Mouse (Mus musculus): ENCODE measurements around the gene Defa36.
"Not testable (repeated sequence)": the region's sequence is repeated elsewhere in the genome, so short reads cannot be mapped to it uniquely, and the experiment has no call there.

Defa36 gene

GRCm38 (mm10) chr8:21427111-21427510 is at the start of gene Defa36:
Gene Defa36, plus strand, starts transcription at chr8:21427411.
- DNase-seq (ENCODE audit: low read depth), result not testable (repeated sequence)

DNA sequence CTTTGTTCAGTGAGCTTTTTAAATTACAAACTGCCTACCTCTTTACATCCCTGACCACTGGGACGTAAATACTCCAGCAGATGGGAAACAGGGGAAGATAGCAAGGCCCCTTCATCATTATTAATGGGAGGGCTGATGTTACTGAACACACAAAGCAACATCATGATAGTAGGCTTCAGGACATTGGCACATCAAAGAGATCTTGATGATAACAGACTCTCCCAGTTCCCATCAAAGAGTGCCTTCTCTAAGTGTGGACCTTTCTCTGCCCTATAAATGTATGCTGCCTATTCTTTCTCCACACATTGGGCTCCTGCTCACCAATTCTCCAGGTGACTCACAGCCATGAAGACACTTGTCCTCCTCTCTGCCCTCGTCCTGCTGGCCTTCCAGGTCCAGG is 49.0 kb upstream of the Defa36 start, which contains the start of gene Defa2:
TSS of gene Defa2 (plus strand) at position 301 of the 400 bp plus-strand sequence.
- not testable (repeated sequence) for DNase-seq (ENCODE audit: low read depth)

DNA sequence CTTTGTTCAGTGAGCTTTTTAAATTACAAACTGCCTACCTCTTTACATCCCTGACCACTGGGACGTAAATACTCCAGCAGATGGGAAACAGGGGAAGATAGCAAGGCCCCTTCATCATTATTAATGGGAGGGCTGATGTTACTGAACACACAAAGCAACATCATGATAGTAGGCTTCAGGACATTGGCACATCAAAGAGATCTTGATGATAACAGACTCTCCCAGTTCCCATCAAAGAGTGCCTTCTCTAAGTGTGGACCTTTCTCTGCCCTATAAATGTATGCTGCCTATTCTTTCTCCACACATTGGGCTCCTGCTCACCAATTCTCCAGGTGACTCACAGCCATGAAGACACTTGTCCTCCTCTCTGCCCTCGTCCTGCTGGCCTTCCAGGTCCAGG is 35.7 kb upstream of the Defa36 start, which contains the start of gene Defa33:
TSS of gene Defa33 (plus strand) at position 301 of the 400 bp plus-strand sequence.
- DNase-seq (ENCODE audit: low read depth), result not testable (repeated sequence)

DNA sequence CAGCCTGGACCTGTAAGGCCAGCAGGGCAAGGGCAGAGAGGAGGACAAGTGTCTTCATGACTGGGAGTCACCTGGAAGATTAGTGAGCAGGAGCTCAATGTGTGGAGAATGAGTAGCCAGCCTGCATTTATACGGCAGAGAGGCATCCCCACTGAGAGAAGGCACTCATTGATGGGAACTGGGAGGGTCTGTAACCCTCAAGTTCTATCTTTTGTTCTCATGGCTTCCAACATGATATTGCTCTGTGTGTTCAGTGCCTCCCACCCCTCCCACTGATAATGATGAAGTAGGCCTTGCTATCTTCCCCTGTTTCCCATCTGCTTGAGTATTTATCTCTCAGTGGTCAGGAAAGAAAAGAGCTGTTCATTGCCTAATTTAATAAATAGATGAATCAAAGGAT is 29.2 kb downstream of the Defa36 start, which contains the start of gene Gm7849:
TSS of gene Gm7849 (minus strand) at position 101 of the 400 bp plus-strand sequence.
- DNase-seq (ENCODE audit: low read depth), result not testable (repeated sequence)
